In genomic region chr7:49159646-49160555, GRCm38 (mm10) we compare ENCODE assay signal across 17 mouse cellular contexts.
A peak's percentile ranks its signal among the peaks of the same experiment; 100 is the strongest.
DNase-seq lines count a peak whose midpoint lies in the region; ATAC-seq lines count a peak whose summit lies in the region.
"Had no signal": no experiment of that assay in that cellular context is flagged by ENCODE, and none has a peak within 500 bp of the region (broad histone marks: within the 10 kb centered on the region; RNA-seq: fewer than 3 reads in every experiment).

No protein-coding gene starts in this region.

- no peak for ATAC-seq in heart, embryonic 12.5 days (ENCODE audit: insufficient number of reproducible peaks, low FRiP score)

- no peak overlapping the region for H3K4me2 ChIP-seq in heart, embryonic 12.5 days
- H3K4me2 ChIP-seq: hindbrain, embryonic 15.5 days; liver, embryonic 15.5 days; midbrain, embryonic 13.5 days; neural tube, embryonic 12.5 days had no signal

- DNase-seq in adrenal gland, postnatal 10 days, result peak; percentile 29
- no peak for DNase-seq in adrenal gland, postnatal 25 days
- peak; percentile 53 for DNase-seq in lung, postnatal 10 days
- DNase-seq in lung, postnatal 4 days, result no peak
- peak; percentile 92 for DNase-seq in retina, postnatal 1 day
- DNase-seq in right cerebral cortex, postnatal 10 days (ENCODE audit: low spot score in 2 of 2), result no peak
- DNase-seq in layer of hippocampus, postnatal 25 days (ENCODE audit: extremely low spot score in 1 of 2, low spot score in 1 of 2), result no peak
- DNase-seq: cerebellum, adult 8-10 months; gastrocnemius, postnatal 10 days; kidney, adult 8-10 months; spleen, adult 18-20 months had no signal

- peaks cover 7% of the 10 kb centered on the region for H3K9me3 ChIP-seq in heart, embryonic 12.5 days (replicated peaks)
- H3K9me3 ChIP-seq: liver, embryonic 15.5 days had no signal

- H3K9ac ChIP-seq in heart, embryonic 12.5 days, result no peak overlapping the region
- H3K9ac ChIP-seq: hindbrain, embryonic 15.5 days; liver, embryonic 15.5 days; midbrain, embryonic 13.5 days; neural tube, embryonic 12.5 days had no signal

- H3K4me3 ChIP-seq in heart, embryonic 12.5 days, result no peak overlapping the region
- H3K4me3 ChIP-seq: erythroblast, embryonic 14.5 days; hindbrain, embryonic 15.5 days; liver, embryonic 15.5 days; midbrain, embryonic 13.5 days; neural tube, embryonic 12.5 days had no signal

- no peaks in the 10 kb centered on the region for H3K27me3 ChIP-seq in heart, embryonic 12.5 days (replicated peaks)
- H3K27me3 ChIP-seq: hindbrain, embryonic 15.5 days; liver, embryonic 15.5 days; midbrain, embryonic 13.5 days; neural tube, embryonic 12.5 days had no signal

- peak overlapping the region; percentile 79 for H3K27ac ChIP-seq in heart, embryonic 12.5 days (ENCODE audit: poor library complexity, severe bottlenecking)
- H3K27ac ChIP-seq: hindbrain, embryonic 15.5 days; liver, embryonic 15.5 days; neural tube, embryonic 12.5 days had no signal

- H3K36me3 ChIP-seq in heart, embryonic 12.5 days, result no peaks in the 10 kb centered on the region
- H3K36me3 ChIP-seq: hindbrain, embryonic 15.5 days; liver, embryonic 15.5 days; midbrain, embryonic 13.5 days; neural tube, embryonic 12.5 days had no signal

- peaks cover 44% of the 10 kb centered on the region for H3K4me1 ChIP-seq in heart, embryonic 12.5 days (replicated peaks)

- WGBS in heart, embryonic 12.5 days, result 78% methylated on average over 18 of the region's 18 CpGs

Comparison
In these comparisons a context has a peak if more than half of its experiments do, and no peak if none do; other contexts are left out.
1. DNase-seq: peak in adrenal gland, postnatal 10 days (single experiment), lung, postnatal 10 days (single experiment) and retina, postnatal 1 day (single experiment); none in adrenal gland, postnatal 25 days (single experiment), lung, postnatal 4 days (0 of 2), right cerebral cortex, postnatal 10 days (0 of 2) and layer of hippocampus, postnatal 25 days (0 of 2).